10 mouse cellular contexts compared by ENCODE assay signal in genomic region chr13:101068489-101068888, GRCm38 (mm10).
DNase-seq lines count a peak whose midpoint lies in the region; ATAC-seq lines count a peak whose summit lies in the region.
"Had no signal": no experiment of that assay in that cellular context is flagged by ENCODE, and none has a peak within 500 bp of the region (broad histone marks: within the 10 kb centered on the region; RNA-seq: fewer than 3 reads in every experiment).

No protein-coding gene starts in this region.

- DNase-seq in cerebellum, adult 9-10 months = peak; percentile 15
- DNase-seq in layer of hippocampus, postnatal 10 days (ENCODE audit: low spot score in 2 of 2) = peak; percentile 23 to 25
- no peak for DNase-seq in layer of hippocampus, adult 11-12 months (ENCODE audit: low spot score)
- DNase-seq in right cerebral cortex, postnatal 4 days = peak; percentile 18
- DNase-seq in right cerebral cortex, adult 2 months (ENCODE audit: low spot score in 2 of 2) = no peak
- DNase-seq in heart, adult 9 months (ENCODE audit: low spot score in 2 of 2) = no peak
- DNase-seq: B cell, adult 2 months; kidney, adult 9 months had no signal

- no peak for ATAC-seq in cerebellum, adult (ENCODE audit: insufficient number of reproducible peaks, low FRiP score, low TSS enrichment)
- ATAC-seq in activated CD4-positive, CD25-positive, alpha-beta regulatory T cell, adult 4 months = no peak

Comparison
In these comparisons a context has a peak if more than half of its experiments do, and no peak if none do; other contexts are left out.
1. DNase-seq: peak in cerebellum, adult 9-10 months (single experiment), layer of hippocampus, postnatal 10 days (2 of 2) and right cerebral cortex, postnatal 4 days (single experiment); none in layer of hippocampus, adult 11-12 months (single experiment), right cerebral cortex, adult 2 months (0 of 2) and heart, adult 9 months (0 of 2).